Mouse (Mus musculus) thymus, adult 2 months (tissue): ENCODE data around the gene Pacs2.

Experiments used
- CTCF ChIP-seq: fragments of 200-500 bp; IDR thresholded peaks from 2 replicates; pipeline ENCODE4 v1.5.1; 2012; ENCODE audit warnings: mild to moderate bottlenecking, control low read depth, low read length, moderate library complexity, borderline replicate concordance; ENCODE audit not compliant: control insufficient read depth, poor library complexity, insufficient read depth; ENCODE audit errors: extremely low read depth
- POLR2A ChIP-seq: fragments of 200-500 bp; IDR thresholded peaks from 2 replicates; pipeline ENCODE4 v1.6.1; 2012; ENCODE audit warnings: mild to moderate bottlenecking, low read length, control low read depth, moderate library complexity; ENCODE audit not compliant: control insufficient read depth, poor library complexity, insufficient read depth; ENCODE audit errors: extremely low read depth

GRCm38 (mm10) chr12:113016976-113017375, 2.7 kb downstream of the Pacs2 start:
- no peak for TF ChIP-seq CTCF
- TF ChIP-seq POLR2A: no peak
